Mouse (Mus musculus): ENCODE results near the gene Tmem262. TPM values are rescaled to one million over a fixed set of nuclear protein-coding genes. Genes with fewer than 3 reads are reported as not detected.

The Tmem262 gene
- polyA plus RNA-seq, 1 experiment from 2014 or later: not detected

DNA sequence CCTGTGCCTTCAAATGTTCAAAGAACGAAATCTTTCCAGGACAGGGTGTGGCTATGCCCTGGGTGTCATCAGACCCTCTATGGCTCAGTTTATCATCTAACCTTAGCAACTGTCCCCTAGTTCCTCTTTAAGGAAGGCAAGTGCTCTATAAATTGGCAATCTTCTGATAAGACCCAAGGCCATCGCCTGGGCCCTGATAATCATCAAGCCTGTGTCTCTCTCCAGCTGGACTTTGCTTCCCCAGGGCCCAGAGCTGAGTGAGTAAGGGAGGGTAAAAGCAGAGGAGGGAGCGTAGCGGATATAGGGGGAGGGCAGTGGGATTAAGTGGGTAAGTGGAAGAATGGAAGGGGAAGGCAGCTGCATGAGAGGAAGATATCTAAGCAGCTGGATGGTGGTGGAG lies 24.6 kb downstream of the Tmem262 start:
- WGBS: 76% methylated on average over 4 of the region's 4 CpGs
- H3K9me3 ChIP-seq (ENCODE audit: low read length): no peaks in the 10 kb centered on the region

DNA sequence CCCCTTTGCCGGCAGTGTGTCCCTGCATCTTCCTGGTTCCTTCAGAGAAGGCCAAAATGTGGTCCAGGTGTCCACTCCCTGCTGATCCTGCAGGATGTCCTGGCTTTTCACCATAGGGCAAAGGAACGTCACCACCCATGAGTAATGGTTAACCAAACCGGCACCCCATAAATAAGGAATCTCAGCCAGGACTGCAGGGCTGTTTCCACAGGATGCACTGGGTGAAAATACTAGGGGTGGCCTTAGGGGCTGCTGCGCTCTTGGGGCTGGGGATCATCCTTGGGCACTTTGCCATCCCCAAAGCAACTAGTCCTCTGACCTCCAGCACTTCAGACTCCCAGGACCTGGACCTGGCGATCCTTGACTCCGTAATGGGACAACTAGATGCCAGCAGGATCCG lies 25.8 kb downstream of the Tmem262 start, which contains the start of gene Naaladl1:
Naaladl1 (plus strand) TSS at position 197 of the 400 bp plus-strand sequence.
- 78% methylated on average over 7 of the region's 7 CpGs for WGBS
- no peak for TF ChIP-seq CTCF (IDR thresholded peaks at IDR 0.05)
- no peak for TF ChIP-seq EP300 (IDR thresholded peaks at IDR 0.05)
- no peak within 1 kb of the TSS for H3K27ac ChIP-seq (ENCODE audit: low read length)
- no peaks in the 10 kb centered on the region for H3K27me3 ChIP-seq (replicated peaks; ENCODE audit: insufficient read depth, low read length)
- H3K4me3 ChIP-seq (ENCODE audit: low read depth, low read length): no peak within 1 kb of the TSS
- no peaks in the 10 kb centered on the region for H3K9me3 ChIP-seq (ENCODE audit: low read length)
- DNase-seq (ENCODE audit: low spot score) (no peak), ATAC-seq (no peak)
- H3K36me3 ChIP-seq (ENCODE audit: insufficient read depth, low read length): no peaks in the 10 kb centered on the region
- H3K4me2 ChIP-seq (replicated peaks; ENCODE audit: low read depth, low read length): no peak within 1 kb of the TSS
- no peaks in the 10 kb centered on the region for H3K4me1 ChIP-seq (ENCODE audit: insufficient read depth, low read depth, low read length)
- no peak within 1 kb of the TSS for H3K9ac ChIP-seq (replicated peaks; ENCODE audit: low read depth)

More for the DNA sequence above, 24.6 kb downstream of the Tmem262 start:
- Histone ChIP-seq H3K4me2 (replicated peaks; ENCODE audit: low read depth, low read length) (no peak overlapping the region), H3K4me3 (ENCODE audit: low read depth, low read length) (no peak overlapping the region), H3K36me3 (ENCODE audit: insufficient read depth, low read length) (no peaks in the 10 kb centered on the region), H3K27ac (ENCODE audit: low read length) (no peak overlapping the region), H3K4me1 (ENCODE audit: insufficient read depth, low read depth, low read length) (no peaks in the 10 kb centered on the region), H3K9ac (replicated peaks; ENCODE audit: low read depth) (no peak overlapping the region), H3K27me3 (replicated peaks; ENCODE audit: insufficient read depth, low read length) (no peaks in the 10 kb centered on the region)
- DNase-seq (ENCODE audit: low spot score) (no peak), ATAC-seq (no peak)
- TF ChIP-seq EP300 (IDR thresholded peaks at IDR 0.05): no peak

DNA sequence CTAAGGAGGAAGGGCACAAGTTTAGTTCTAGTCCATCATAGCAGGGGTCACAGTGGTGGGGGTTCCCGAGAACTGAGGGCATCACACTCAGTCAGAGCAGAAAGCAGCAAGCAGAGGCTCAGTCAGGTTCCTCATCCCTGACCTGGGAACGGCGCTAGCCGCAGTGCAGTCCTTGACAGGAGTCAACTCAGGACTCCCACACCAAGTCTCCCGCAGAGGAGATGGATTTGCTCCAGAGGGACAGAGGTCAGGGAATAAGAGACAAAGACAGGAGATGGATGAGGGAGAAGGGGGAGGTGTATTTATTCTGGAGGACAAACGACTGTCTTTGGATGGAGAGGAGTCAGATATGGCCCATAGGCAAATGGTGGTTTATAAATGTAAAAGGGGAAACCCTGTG lies 33.3 kb downstream of the Tmem262 start:
- no peak overlapping the region for H3K9ac ChIP-seq (replicated peaks; ENCODE audit: low read depth)
- ATAC-seq: no peak
- DNase-seq (ENCODE audit: low spot score): no peak
- H3K27me3 ChIP-seq (replicated peaks; ENCODE audit: insufficient read depth, low read length): no peaks in the 10 kb centered on the region
- TF ChIP-seq EP300 (IDR thresholded peaks at IDR 0.05): no peak
- TF ChIP-seq CTCF (IDR thresholded peaks at IDR 0.05): no peak
- 30% methylated on average over 6 of the region's 6 CpGs for WGBS
- H3K4me2 ChIP-seq (replicated peaks; ENCODE audit: low read depth, low read length): no peak overlapping the region
- no peak overlapping the region for H3K4me3 ChIP-seq (ENCODE audit: low read depth, low read length)
- H3K36me3 ChIP-seq (ENCODE audit: insufficient read depth, low read length): no peaks in the 10 kb centered on the region
- no peaks in the 10 kb centered on the region for H3K9me3 ChIP-seq (ENCODE audit: low read length)
- no peak overlapping the region for H3K27ac ChIP-seq (ENCODE audit: low read length)
- H3K4me1 ChIP-seq (ENCODE audit: insufficient read depth, low read depth, low read length): no peaks in the 10 kb centered on the region

DNA sequence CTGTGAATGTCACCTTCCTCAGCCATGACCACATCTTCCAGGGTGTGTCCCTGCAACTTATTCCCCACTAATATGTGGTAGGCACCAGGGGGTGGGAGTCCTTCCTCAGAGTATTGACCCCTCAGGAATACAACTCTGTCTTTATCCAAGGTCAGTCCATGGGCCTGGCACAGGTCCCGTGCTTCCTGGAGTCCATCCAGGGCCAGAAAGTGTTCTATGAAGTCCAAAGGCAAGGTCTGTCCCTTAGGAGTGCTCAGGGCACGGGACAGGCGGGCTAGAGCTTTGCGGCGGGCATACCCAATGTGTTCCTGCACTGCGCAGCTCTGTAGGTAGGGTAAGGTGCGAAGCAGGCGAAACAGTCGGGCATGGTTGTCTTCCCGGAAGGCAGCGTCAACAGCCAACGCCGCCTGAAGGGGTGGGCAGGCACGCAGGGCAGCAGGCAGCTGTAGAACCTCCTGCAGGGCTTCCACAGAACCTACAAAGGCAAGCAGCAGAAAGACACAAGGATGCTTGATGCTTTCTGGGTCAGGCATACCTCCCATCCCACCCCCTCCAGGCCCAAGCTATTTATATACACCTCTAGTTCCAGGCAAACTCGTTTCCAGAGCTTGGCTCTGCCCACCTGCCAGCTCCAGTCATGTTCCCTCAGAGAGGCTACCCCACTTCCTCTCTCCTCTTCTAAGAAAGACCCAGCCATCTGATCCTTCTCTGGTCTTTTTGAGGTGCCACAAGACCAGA lies 36.4 kb downstream of the Tmem262 start:
- Histone ChIP-seq H3K36me3 (ENCODE audit: insufficient read depth, low read length) (no peaks in the 10 kb centered on the region), H3K4me1 (ENCODE audit: insufficient read depth, low read depth, low read length) (no peaks in the 10 kb centered on the region), H3K27me3 (replicated peaks; ENCODE audit: insufficient read depth, low read length) (no peaks in the 10 kb centered on the region), H3K9me3 (ENCODE audit: low read length) (no peaks in the 10 kb centered on the region), H3K4me2 (replicated peaks; ENCODE audit: low read depth, low read length) (no peak overlapping the region), H3K27ac (ENCODE audit: low read length) (no peak overlapping the region), H3K4me3 (ENCODE audit: low read depth, low read length) (no peak overlapping the region), H3K9ac (replicated peaks; ENCODE audit: low read depth) (no peak overlapping the region)
- TF ChIP-seq EP300 (IDR thresholded peaks at IDR 0.05) (no peak), CTCF (IDR thresholded peaks at IDR 0.05) (no peak)
- 84% methylated on average over 15 of the region's 15 CpGs for WGBS
- DNase-seq (ENCODE audit: low spot score) (no peak), ATAC-seq (no peak)

DNA sequence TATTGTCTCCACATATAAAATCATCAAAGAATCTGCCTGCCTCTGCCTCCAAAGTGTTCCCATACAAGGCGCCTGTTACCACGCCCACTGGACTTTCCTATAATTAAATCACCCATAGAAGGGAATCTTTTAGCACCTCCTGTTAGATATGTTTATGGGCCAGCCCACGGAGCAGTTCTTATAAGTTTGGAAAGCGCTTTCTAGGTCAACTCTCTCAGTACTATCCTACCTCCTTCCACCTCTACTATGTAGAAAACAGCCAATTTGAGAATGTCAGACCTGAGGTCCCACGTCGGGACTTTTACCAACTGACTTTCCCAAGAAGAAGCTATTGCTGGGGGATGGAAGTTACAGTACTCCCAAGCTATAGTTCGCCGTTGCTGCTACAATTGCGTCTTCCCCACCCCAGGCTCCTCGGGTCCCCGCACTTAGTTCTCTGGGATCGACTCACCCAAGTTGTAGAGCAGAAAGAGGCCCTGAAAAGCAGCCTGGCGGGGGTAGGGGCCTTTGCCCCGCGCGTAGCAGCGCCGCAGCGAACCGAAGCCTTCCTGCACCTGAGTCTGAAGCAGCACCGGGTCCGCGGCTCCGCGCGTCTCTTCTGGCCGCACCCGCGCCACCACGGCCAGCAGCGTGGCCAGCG lies 37.6 kb downstream of the Tmem262 start:
- H3K36me3 ChIP-seq (ENCODE audit: insufficient read depth, low read length): no peaks in the 10 kb centered on the region
- 4% methylated on average over 32 of the region's 32 CpGs for WGBS
- peak overlapping the region; percentile 92 for H3K27ac ChIP-seq (ENCODE audit: low read length)
- H3K4me3 ChIP-seq (ENCODE audit: low read depth, low read length): peak overlapping the region; percentile 75
- H3K27me3 ChIP-seq (replicated peaks; ENCODE audit: insufficient read depth, low read length): no peaks in the 10 kb centered on the region
- H3K9ac ChIP-seq (replicated peaks; ENCODE audit: low read depth): peak overlapping the region; percentile 58
- DNase-seq (ENCODE audit: low spot score): no peak
- H3K4me1 ChIP-seq (ENCODE audit: insufficient read depth, low read depth, low read length): no peaks in the 10 kb centered on the region
- TF ChIP-seq EP300 (IDR thresholded peaks at IDR 0.05): no peak
- no peak for TF ChIP-seq CTCF (IDR thresholded peaks at IDR 0.05)
- no peak for ATAC-seq
- H3K4me2 ChIP-seq (replicated peaks; ENCODE audit: low read depth, low read length): peak overlapping the region; percentile 98
- H3K9me3 ChIP-seq (ENCODE audit: low read length): no peaks in the 10 kb centered on the region

DNA sequence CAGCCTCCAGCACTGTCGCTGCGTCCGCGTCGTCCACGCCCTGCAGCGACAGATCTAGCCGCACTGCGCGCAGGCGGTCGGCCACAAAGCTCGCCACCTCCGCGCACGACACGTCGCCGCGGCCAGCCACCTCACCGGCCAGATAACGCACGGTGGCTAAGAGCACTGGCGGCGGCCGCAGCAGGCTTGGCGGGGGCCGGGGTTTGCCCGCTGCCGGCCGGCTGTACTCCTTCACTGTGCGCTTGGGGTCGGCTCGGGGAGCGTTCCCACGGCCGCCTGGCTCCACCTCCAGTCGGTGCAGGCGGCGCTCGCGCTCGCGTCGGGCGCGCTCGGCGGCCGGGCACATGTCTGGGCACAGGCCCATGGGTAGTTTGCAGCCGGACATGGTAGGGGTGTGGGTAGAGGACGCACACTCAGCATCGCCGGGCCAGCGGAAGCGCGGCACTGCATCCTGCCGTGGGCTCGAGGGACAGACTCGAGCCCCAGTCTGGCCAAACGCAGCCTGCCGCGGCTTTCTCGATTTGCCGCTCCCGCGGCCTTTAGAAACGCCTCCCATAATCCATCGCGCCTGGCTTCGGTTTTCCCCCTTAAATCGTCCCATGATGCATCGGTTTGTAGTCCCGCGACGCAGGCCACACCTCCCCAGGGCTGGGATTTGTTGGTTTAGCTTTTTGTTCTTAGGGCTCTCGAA lies 38.3 kb downstream of the Tmem262 start, which contains the start of gene Sac3d1:
Sac3d1 (minus strand) TSS at position 665 of the 691 bp plus-strand sequence.
- Histone ChIP-seq H3K4me1 (ENCODE audit: insufficient read depth, low read depth, low read length) (no peaks in the 10 kb centered on the region), H3K4me3 (ENCODE audit: low read depth, low read length) (peak within 1 kb of the TSS; percentile 75), H3K9me3 (ENCODE audit: low read length) (no peaks in the 10 kb centered on the region), H3K27me3 (replicated peaks; ENCODE audit: insufficient read depth, low read length) (no peaks in the 10 kb centered on the region), H3K27ac (ENCODE audit: low read length) (peak within 1 kb of the TSS; percentile 92), H3K4me2 (replicated peaks; ENCODE audit: low read depth, low read length) (peak within 1 kb of the TSS; percentile 98), H3K9ac (replicated peaks; ENCODE audit: low read depth) (peak within 1 kb of the TSS; percentile 58), H3K36me3 (ENCODE audit: insufficient read depth, low read length) (no peaks in the 10 kb centered on the region)
- ATAC-seq (peak; percentile 92), DNase-seq (ENCODE audit: low spot score) (peak; percentile 96)
- WGBS: under 1% methylated on average over 69 of the region's 77 CpGs
- TF ChIP-seq CTCF (IDR thresholded peaks at IDR 0.05) (peak; percentile 27), EP300 (IDR thresholded peaks at IDR 0.05) (peak; percentile 51; the same call in 1 of the 2 replicates)
